Mouse (Mus musculus) intestine, embryonic 15.5 days (tissue): Measurements from ENCODE around the gene Myo7a. TPM values are rescaled to one million over a fixed set of nuclear protein-coding genes. Genes with fewer than 3 reads are reported as not detected.

ENCODE experiments used
- ATAC-seq: fragments of 200-750 bp; cut with Nextera tagmentation; 2 replicates; pipeline ENCODE4 v1.8.0; 2017; ENCODE audit warnings: moderate TSS enrichment, moderate library complexity
- H3K27ac ChIP-seq: fragments of 300-500 bp; sonication (generic); 2 replicates; pipeline ENCODE4 v1.5.1; 2015; ENCODE audit warnings: mild to moderate bottlenecking, inconsistent platforms
- H3K27me3 ChIP-seq: fragments of 300-500 bp; sonication (generic); replicated peaks from 2 replicates; pipeline ENCODE4 v1.6.1; 2015; ENCODE audit warnings: inconsistent platforms
- H3K36me3 ChIP-seq: fragments of 300-500 bp; sonication (generic); 2 replicates; pipeline ENCODE4 v1.6.1; 2015; ENCODE audit warnings: inconsistent platforms
- H3K4me1 ChIP-seq: fragments of 300-500 bp; sonication (generic); replicated peaks from 2 replicates; pipeline ENCODE4 v1.6.1; 2015; ENCODE audit warnings: inconsistent platforms
- H3K4me2 ChIP-seq: fragments of 300-500 bp; sonication (generic); replicated peaks from 2 replicates; pipeline ENCODE4 v1.6.1; 2015; ENCODE audit warnings: mild to moderate bottlenecking, inconsistent platforms
- H3K4me3 ChIP-seq: fragments of 300-500 bp; sonication (generic); replicated peaks from 2 replicates; pipeline ENCODE4 v1.5.1; 2015; ENCODE audit warnings: inconsistent platforms
- H3K9ac ChIP-seq: fragments of 300-500 bp; sonication (generic); 2 replicates; pipeline ENCODE4 v1.6.1; 2015; ENCODE audit warnings: inconsistent platforms
- H3K9me3 ChIP-seq: fragments of 300-500 bp; sonication (generic); 2 replicates; pipeline ENCODE4 v1.6.1; 2016; ENCODE audit warnings: inconsistent platforms
- WGBS: fragments of 180-500 bp; shearing (Covaris S2); methylation state at CpG from one replicate; pipeline ENCODE4 v1.1.7; 2015; 5-methylcytosine and 5-hydroxymethylcytosine counted together
- polyA plus RNA-seq: library from polyadenylated mRNA; unstranded; fragments of >200 nt; fragmentation: Nextera tagmentation; extraction: Ambion mirVana; gene quantifications from 2 replicates; pipeline ENCODE4 v1.2.1, GENCODE M21; 2015

The Myo7a gene
- polyA plus RNA-seq, 1 experiment from 2014 or later = 21.5 TPM

GRCm38 (mm10) chr7:98084541-98085293 lies 34.6 kb downstream of the Myo7a start:
- WGBS = 21% methylated on average over 12 of the region's 12 CpGs
- Histone ChIP-seq H3K27me3 (no peaks in the 10 kb centered on the region), H3K36me3 (no peaks in the 10 kb centered on the region), H3K9ac (no peak overlapping the region), H3K27ac (peak overlapping the region; percentile 13), H3K4me1 (peaks cover 25% of the 10 kb centered on the region), H3K4me3 (no peak overlapping the region), H3K4me2 (0 out of 2 replicates have a peak overlapping the region, but pooled peaks have one; percentile 6), H3K9me3 (no peaks in the 10 kb centered on the region)
- no peak for ATAC-seq

GRCm38 (mm10) chr7:98082376-98082775 lies 36.9 kb downstream of the Myo7a start:
- Histone ChIP-seq H3K9ac (no peak overlapping the region), H3K4me1 (peaks cover 25% of the 10 kb centered on the region), H3K4me2 (no peak overlapping the region), H3K36me3 (no peaks in the 10 kb centered on the region), H3K27ac (no peak overlapping the region), H3K9me3 (no peaks in the 10 kb centered on the region), H3K4me3 (no peak overlapping the region), H3K27me3 (no peaks in the 10 kb centered on the region)
- WGBS = 29% methylated on average over 5 of the region's 5 CpGs
- ATAC-seq = no peak

- Histone ChIP-seq H3K9me3 (no peaks in the 10 kb centered on the region), H3K9ac (no peak overlapping the region), H3K4me3 (no peak overlapping the region), H3K36me3 (peaks cover 6% of the 10 kb centered on the region; the same call in 1 of the 2 replicates), H3K4me2 (no peak overlapping the region), H3K27ac (no peak overlapping the region), H3K27me3 (no peaks in the 10 kb centered on the region), H3K4me1 (peaks cover 4% of the 10 kb centered on the region; the same call in 1 of the 2 replicates)
- no peak for ATAC-seq
- 86% methylated on average over 11 of the region's 11 CpGs for WGBS
These were observed 41.9 kb downstream of the Myo7a start for GRCm38 (mm10) chr7:98077453-98077852.

- Histone ChIP-seq H3K9ac (no peak overlapping the region), H3K4me3 (no peak overlapping the region), H3K36me3 (peaks cover 5% of the 10 kb centered on the region; the same call in 1 of the 2 replicates), H3K27me3 (no peaks in the 10 kb centered on the region), H3K27ac (no peak overlapping the region), H3K9me3 (no peaks in the 10 kb centered on the region), H3K4me1 (no peaks in the 10 kb centered on the region), H3K4me2 (no peak overlapping the region)
- 35% methylated on average over 5 of the region's 5 CpGs for WGBS
- ATAC-seq = peak; percentile 80
These were observed 47.7 kb downstream of the Myo7a start for GRCm38 (mm10) chr7:98071620-98072019.

- Histone ChIP-seq H3K4me2 (no peak overlapping the region), H3K9ac (no peak overlapping the region), H3K27me3 (no peaks in the 10 kb centered on the region), H3K4me1 (no peaks in the 10 kb centered on the region), H3K36me3 (no peaks in the 10 kb centered on the region), H3K27ac (no peak overlapping the region), H3K9me3 (no peaks in the 10 kb centered on the region), H3K4me3 (no peak overlapping the region)
- WGBS = 81% methylated on average over 11 of the region's 11 CpGs
- peak; percentile 50 for ATAC-seq
These were observed 53.1 kb downstream of the Myo7a start for GRCm38 (mm10) chr7:98066229-98066628.

- no peak overlapping the region for H3K4me3 ChIP-seq
- H3K27me3 ChIP-seq = no peaks in the 10 kb centered on the region
- no peak overlapping the region for H3K27ac ChIP-seq
- H3K9ac ChIP-seq = no peak overlapping the region
- H3K36me3 ChIP-seq = no peaks in the 10 kb centered on the region
- no peaks in the 10 kb centered on the region for H3K9me3 ChIP-seq
- ATAC-seq = no peak
- H3K4me1 ChIP-seq = no peaks in the 10 kb centered on the region
- H3K4me2 ChIP-seq = no peak overlapping the region
- 86% methylated on average over 8 of the region's 8 CpGs for WGBS
These were observed 64.4 kb downstream of the Myo7a start for GRCm38 (mm10) chr7:98054942-98055341.

GRCm38 (mm10) chr7:98054461-98054860 lies 64.9 kb downstream of the Myo7a start:
- H3K9me3 ChIP-seq = no peaks in the 10 kb centered on the region
- no peak overlapping the region for H3K4me3 ChIP-seq
- no peaks in the 10 kb centered on the region for H3K36me3 ChIP-seq
- no peak overlapping the region for H3K4me2 ChIP-seq
- H3K27ac ChIP-seq = no peak overlapping the region
- no peaks in the 10 kb centered on the region for H3K4me1 ChIP-seq
- no peak for ATAC-seq
- H3K9ac ChIP-seq = no peak overlapping the region
- 86% methylated on average over 9 of the region's 9 CpGs for WGBS
- H3K27me3 ChIP-seq = no peaks in the 10 kb centered on the region

- no peaks in the 10 kb centered on the region for H3K36me3 ChIP-seq
- no peaks in the 10 kb centered on the region for H3K9me3 ChIP-seq
- no peaks in the 10 kb centered on the region for H3K27me3 ChIP-seq
- H3K9ac ChIP-seq = no peak overlapping the region
- 22% methylated on average over 8 of the region's 8 CpGs for WGBS
- H3K4me1 ChIP-seq = peaks cover 8% of the 10 kb centered on the region; the same call in 1 of the 2 replicates
- no peak overlapping the region for H3K4me3 ChIP-seq
- no peak for ATAC-seq
- no peak overlapping the region for H3K4me2 ChIP-seq
- H3K27ac ChIP-seq = no peak overlapping the region
These were observed 67.3 kb downstream of the Myo7a start for GRCm38 (mm10) chr7:98051980-98052379.

- no peak overlapping the region for H3K4me2 ChIP-seq
- 49% methylated on average over 9 of the region's 9 CpGs for WGBS
- no peaks in the 10 kb centered on the region for H3K36me3 ChIP-seq
- no peak overlapping the region for H3K9ac ChIP-seq
- peak overlapping the region; percentile 19; the same call in 1 of the 2 replicates for H3K27ac ChIP-seq
- H3K4me3 ChIP-seq = no peak overlapping the region
- H3K9me3 ChIP-seq = no peaks in the 10 kb centered on the region
- peaks cover 8% of the 10 kb centered on the region; the same call in 1 of the 2 replicates for H3K4me1 ChIP-seq
- no peak for ATAC-seq
- H3K27me3 ChIP-seq = no peaks in the 10 kb centered on the region
These were observed 71.1 kb downstream of the Myo7a start for GRCm38 (mm10) chr7:98048101-98048824.

GRCm38 (mm10) chr7:98002617-98003016 lies 116.7 kb downstream of the Myo7a start:
- no peaks in the 10 kb centered on the region for H3K4me1 ChIP-seq
- no peak overlapping the region for H3K4me3 ChIP-seq
- no peaks in the 10 kb centered on the region for H3K36me3 ChIP-seq
- no peak overlapping the region for H3K4me2 ChIP-seq
- WGBS = 68% methylated on average over 7 of the region's 7 CpGs
- ATAC-seq = no peak
- H3K9me3 ChIP-seq = no peaks in the 10 kb centered on the region
- H3K27me3 ChIP-seq = no peaks in the 10 kb centered on the region
- H3K9ac ChIP-seq = no peak overlapping the region
- H3K27ac ChIP-seq = no peak overlapping the region
